Mouse (Mus musculus) intestine, embryonic 15.5 days (tissue): ENCODE data around the gene Cadm2. TPM values are rescaled to one million over a fixed set of nuclear protein-coding genes. Genes with fewer than 3 reads are reported as not detected.

Experiments
- ATAC-seq: fragments of 200-750 bp; cut with Nextera tagmentation; 2 replicates; pipeline ENCODE4 v1.8.0; 2017; ENCODE audit warnings: moderate TSS enrichment, moderate library complexity
- H3K27ac ChIP-seq: fragments of 300-500 bp; sonication (generic); 2 replicates; pipeline ENCODE4 v1.5.1; 2015; ENCODE audit warnings: mild to moderate bottlenecking, inconsistent platforms
- H3K27me3 ChIP-seq: fragments of 300-500 bp; sonication (generic); replicated peaks from 2 replicates; pipeline ENCODE4 v1.6.1; 2015; ENCODE audit warnings: inconsistent platforms
- H3K36me3 ChIP-seq: fragments of 300-500 bp; sonication (generic); 2 replicates; pipeline ENCODE4 v1.6.1; 2015; ENCODE audit warnings: inconsistent platforms
- H3K4me1 ChIP-seq: fragments of 300-500 bp; sonication (generic); replicated peaks from 2 replicates; pipeline ENCODE4 v1.6.1; 2015; ENCODE audit warnings: inconsistent platforms
- H3K4me2 ChIP-seq: fragments of 300-500 bp; sonication (generic); replicated peaks from 2 replicates; pipeline ENCODE4 v1.6.1; 2015; ENCODE audit warnings: mild to moderate bottlenecking, inconsistent platforms
- H3K4me3 ChIP-seq: fragments of 300-500 bp; sonication (generic); replicated peaks from 2 replicates; pipeline ENCODE4 v1.5.1; 2015; ENCODE audit warnings: inconsistent platforms
- H3K9ac ChIP-seq: fragments of 300-500 bp; sonication (generic); 2 replicates; pipeline ENCODE4 v1.6.1; 2015; ENCODE audit warnings: inconsistent platforms
- H3K9me3 ChIP-seq: fragments of 300-500 bp; sonication (generic); 2 replicates; pipeline ENCODE4 v1.6.1; 2016; ENCODE audit warnings: inconsistent platforms
- WGBS: fragments of 180-500 bp; shearing (Covaris S2); methylation state at CpG from one replicate; pipeline ENCODE4 v1.1.7; 2015; 5-methylcytosine and 5-hydroxymethylcytosine counted together
- polyA plus RNA-seq: library from polyadenylated mRNA; unstranded; fragments of >200 nt; fragmentation: Nextera tagmentation; extraction: Ambion mirVana; gene quantifications from 2 replicates; pipeline ENCODE4 v1.2.1, GENCODE M21; 2015

Gene Cadm2
- polyA plus RNA-seq, 1 experiment from 2014 or later = 0.75 TPM

GRCm38 (mm10) chr16:67605661-67606060, 15.0 kb downstream of the Cadm2 start:
- no peak for ATAC-seq
- WGBS = 84% methylated on average over 6 of the region's 6 CpGs
- H3K27me3 ChIP-seq = no peaks in the 10 kb centered on the region
- no peak overlapping the region for H3K9ac ChIP-seq
- no peaks in the 10 kb centered on the region for H3K36me3 ChIP-seq
- no peaks in the 10 kb centered on the region for H3K4me1 ChIP-seq
- H3K9me3 ChIP-seq = no peaks in the 10 kb centered on the region
- no peak overlapping the region for H3K4me2 ChIP-seq
- no peak overlapping the region for H3K27ac ChIP-seq
- H3K4me3 ChIP-seq = no peak overlapping the region

GRCm38 (mm10) chr16:67599981-67600380, 20.7 kb downstream of the Cadm2 start:
- 84% methylated on average over 9 of the region's 9 CpGs for WGBS
- H3K4me1 ChIP-seq = no peaks in the 10 kb centered on the region
- no peaks in the 10 kb centered on the region for H3K9me3 ChIP-seq
- H3K4me2 ChIP-seq = no peak overlapping the region
- ATAC-seq = no peak
- H3K4me3 ChIP-seq = no peak overlapping the region
- no peak overlapping the region for H3K27ac ChIP-seq
- no peaks in the 10 kb centered on the region for H3K36me3 ChIP-seq
- no peak overlapping the region for H3K9ac ChIP-seq
- H3K27me3 ChIP-seq = no peaks in the 10 kb centered on the region

- no peak for ATAC-seq
- Histone ChIP-seq H3K27ac (no peak overlapping the region), H3K27me3 (no peaks in the 10 kb centered on the region), H3K4me3 (no peak overlapping the region), H3K4me1 (no peaks in the 10 kb centered on the region), H3K36me3 (no peaks in the 10 kb centered on the region), H3K9me3 (no peaks in the 10 kb centered on the region), H3K4me2 (no peak overlapping the region), H3K9ac (no peak overlapping the region)
- WGBS = 73% methylated on average over 4 of the region's 4 CpGs
These were observed 21.9 kb downstream of the Cadm2 start for GRCm38 (mm10) chr16:67598841-67599240.

- Histone ChIP-seq H3K9me3 (no peaks in the 10 kb centered on the region), H3K27ac (no peak overlapping the region), H3K36me3 (no peaks in the 10 kb centered on the region), H3K27me3 (no peaks in the 10 kb centered on the region), H3K4me3 (no peak overlapping the region), H3K9ac (no peak overlapping the region), H3K4me2 (no peak overlapping the region), H3K4me1 (no peaks in the 10 kb centered on the region)
- WGBS = 87% methylated on average over 6 of the region's 6 CpGs
- no peak for ATAC-seq
These were observed 29.7 kb downstream of the Cadm2 start for GRCm38 (mm10) chr16:67591015-67591414.

- H3K27me3 ChIP-seq = no peaks in the 10 kb centered on the region
- H3K4me2 ChIP-seq = no peak overlapping the region
- H3K4me3 ChIP-seq = no peak overlapping the region
- 70% methylated on average over 11 of the region's 11 CpGs for WGBS
- H3K36me3 ChIP-seq = no peaks in the 10 kb centered on the region
- H3K4me1 ChIP-seq = no peaks in the 10 kb centered on the region
- H3K27ac ChIP-seq = no peak overlapping the region
- ATAC-seq = no peak
- no peaks in the 10 kb centered on the region for H3K9me3 ChIP-seq
- no peak overlapping the region for H3K9ac ChIP-seq
These were observed 41.7 kb downstream of the Cadm2 start for GRCm38 (mm10) chr16:67578842-67579517.

GRCm38 (mm10) chr16:67575557-67575956, 45.2 kb downstream of the Cadm2 start:
- Histone ChIP-seq H3K9ac (no peak overlapping the region), H3K36me3 (no peaks in the 10 kb centered on the region), H3K27me3 (no peaks in the 10 kb centered on the region), H3K4me1 (no peaks in the 10 kb centered on the region), H3K4me3 (no peak overlapping the region), H3K9me3 (no peaks in the 10 kb centered on the region), H3K27ac (no peak overlapping the region), H3K4me2 (no peak overlapping the region)
- WGBS = 72% methylated on average over 5 of the region's 5 CpGs
- no peak for ATAC-seq

GRCm38 (mm10) chr16:67526992-67527391, 93.7 kb downstream of the Cadm2 start:
- no peaks in the 10 kb centered on the region for H3K36me3 ChIP-seq
- H3K9ac ChIP-seq = no peak overlapping the region
- no peaks in the 10 kb centered on the region for H3K4me1 ChIP-seq
- peak; percentile 47 for ATAC-seq
- no peak overlapping the region for H3K4me2 ChIP-seq
- no peak overlapping the region for H3K27ac ChIP-seq
- no peaks in the 10 kb centered on the region for H3K9me3 ChIP-seq
- no peaks in the 10 kb centered on the region for H3K27me3 ChIP-seq
- 64% methylated on average over 1 of the region's 1 CpGs for WGBS
- no peak overlapping the region for H3K4me3 ChIP-seq

GRCm38 (mm10) chr16:67524878-67525277, 95.8 kb downstream of the Cadm2 start:
- Histone ChIP-seq H3K4me2 (no peak overlapping the region), H3K27me3 (no peaks in the 10 kb centered on the region), H3K4me3 (no peak overlapping the region), H3K9ac (no peak overlapping the region), H3K36me3 (no peaks in the 10 kb centered on the region), H3K4me1 (no peaks in the 10 kb centered on the region), H3K9me3 (no peaks in the 10 kb centered on the region), H3K27ac (no peak overlapping the region)
- 81% methylated on average over 1 of the region's 1 CpGs for WGBS
- no peak for ATAC-seq

GRCm38 (mm10) chr16:67518311-67518710, 102.4 kb downstream of the Cadm2 start:
- Histone ChIP-seq H3K36me3 (no peaks in the 10 kb centered on the region), H3K27ac (no peak overlapping the region), H3K9ac (no peak overlapping the region), H3K9me3 (no peaks in the 10 kb centered on the region), H3K4me1 (no peaks in the 10 kb centered on the region), H3K4me2 (no peak overlapping the region), H3K27me3 (no peaks in the 10 kb centered on the region), H3K4me3 (no peak overlapping the region)
- WGBS = 74% methylated on average over 3 of the region's 3 CpGs
- ATAC-seq = no peak

GRCm38 (mm10) chr16:67515549-67515948, 105.2 kb downstream of the Cadm2 start:
- H3K27me3 ChIP-seq = no peaks in the 10 kb centered on the region
- no peak overlapping the region for H3K4me2 ChIP-seq
- no peak overlapping the region for H3K4me3 ChIP-seq
- H3K9ac ChIP-seq = no peak overlapping the region
- ATAC-seq = no peak
- H3K9me3 ChIP-seq = no peaks in the 10 kb centered on the region
- 77% methylated on average over 4 of the region's 4 CpGs for WGBS
- no peaks in the 10 kb centered on the region for H3K36me3 ChIP-seq
- no peak overlapping the region for H3K27ac ChIP-seq
- no peaks in the 10 kb centered on the region for H3K4me1 ChIP-seq

GRCm38 (mm10) chr16:67509079-67509478, 111.6 kb downstream of the Cadm2 start:
- 85% methylated on average over 9 of the region's 9 CpGs for WGBS
- Histone ChIP-seq H3K27ac (no peak overlapping the region), H3K4me3 (no peak overlapping the region), H3K9me3 (no peaks in the 10 kb centered on the region), H3K9ac (no peak overlapping the region), H3K4me1 (no peaks in the 10 kb centered on the region), H3K4me2 (no peak overlapping the region), H3K27me3 (no peaks in the 10 kb centered on the region), H3K36me3 (no peaks in the 10 kb centered on the region)
- ATAC-seq = no peak

GRCm38 (mm10) chr16:67482542-67482941, 138.2 kb downstream of the Cadm2 start:
- no peaks in the 10 kb centered on the region for H3K4me1 ChIP-seq
- no peak for ATAC-seq
- no peaks in the 10 kb centered on the region for H3K27me3 ChIP-seq
- 84% methylated on average over 7 of the region's 7 CpGs for WGBS
- no peak overlapping the region for H3K4me3 ChIP-seq
- H3K27ac ChIP-seq = no peak overlapping the region
- H3K9ac ChIP-seq = no peak overlapping the region
- H3K4me2 ChIP-seq = no peak overlapping the region
- H3K9me3 ChIP-seq = no peaks in the 10 kb centered on the region
- H3K36me3 ChIP-seq = no peaks in the 10 kb centered on the region

GRCm38 (mm10) chr16:67467041-67467440, 153.7 kb downstream of the Cadm2 start:
- H3K9ac ChIP-seq = no peak overlapping the region
- no peak overlapping the region for H3K27ac ChIP-seq
- 90% methylated on average over 3 of the region's 3 CpGs for WGBS
- H3K4me2 ChIP-seq = no peak overlapping the region
- no peaks in the 10 kb centered on the region for H3K9me3 ChIP-seq
- no peaks in the 10 kb centered on the region for H3K36me3 ChIP-seq
- H3K4me3 ChIP-seq = no peak overlapping the region
- no peaks in the 10 kb centered on the region for H3K27me3 ChIP-seq
- ATAC-seq = no peak
- no peaks in the 10 kb centered on the region for H3K4me1 ChIP-seq
